Mouse (Mus musculus) CH12.LX (cell line): ENCODE data around the gene Mrpl49. TPM values are rescaled to one million over a fixed set of nuclear protein-coding genes. Genes with fewer than 3 reads are reported as not detected.

Experiments
- DNase-seq: peaks from one replicate; pipeline ENCODE4 v3.0.0-alpha.2; 2013; ENCODE audit errors: extremely low read depth
- H3K27ac ChIP-seq: 2 replicates; pipeline ENCODE4 v1.5.1; 2012; ENCODE audit warnings: low read depth, mild to moderate bottlenecking, control low read depth, moderate library complexity; ENCODE audit not compliant: insufficient read depth
- H3K27me3 ChIP-seq: replicated peaks from 2 replicates; pipeline ENCODE3; 2012; ENCODE audit warnings: inconsistent platforms
- H3K36me3 ChIP-seq, 2 experiments: replicated peaks in 1 of 2; 2 replicates each; pipeline versions ENCODE3 to v1.6.1; 2012; ENCODE audit warnings: inconsistent platforms in 1 of 2, low read length in 1 of 2, mild to moderate bottlenecking in 1 of 2, mixed read lengths in 1 of 2, moderate library complexity in 1 of 2; ENCODE audit not compliant: control insufficient read depth in 1 of 2, insufficient read depth in 1 of 2
- H3K4me1 ChIP-seq, 2 experiments: 2 replicates each; pipeline ENCODE4 v1.6.1; 2012; ENCODE audit warnings: inconsistent platforms in 1 of 2, moderate library complexity in 1 of 2; ENCODE audit not compliant: insufficient read depth in 2 of 2, control insufficient read depth in 1 of 2
- H3K4me2 ChIP-seq: 2 replicates; pipeline ENCODE4 v1.6.1; 2012; ENCODE audit warnings: low read depth, mild to moderate bottlenecking, control low read depth; ENCODE audit not compliant: poor library complexity, insufficient read depth, severe bottlenecking
- H3K4me3 ChIP-seq, 3 experiments: fragments of 150-350 bp in 1 of 3; sonication (generic) in 1 of 3; replicated peaks in 1 of 3; 2 replicates each; pipeline versions ENCODE3 to v1.5.1; 2011 to 2012; ENCODE audit warnings: low read depth in 2 of 3, low read length in 2 of 3, mild to moderate bottlenecking in 2 of 3, moderate library complexity in 2 of 3, control low read depth in 1 of 3, improper control_type of control experiment in 1 of 3, inconsistent platforms in 1 of 3, mixed read lengths in 1 of 3; ENCODE audit not compliant: poor library complexity in 1 of 3
- H3K79me2 ChIP-seq: replicated peaks from 2 replicates; pipeline ENCODE4 v1.6.1; 2012; ENCODE audit warnings: mild to moderate bottlenecking, moderate library complexity; ENCODE audit not compliant: control insufficient read depth, poor library complexity, insufficient read depth, severe bottlenecking; ENCODE audit errors: extremely low read depth
- H3K9ac ChIP-seq: 2 replicates; pipeline ENCODE4 v1.6.1; 2012; ENCODE audit warnings: low read depth, mild to moderate bottlenecking, control low read depth, moderate library complexity; ENCODE audit not compliant: insufficient read depth
- H3K9me3 ChIP-seq: replicated peaks from 2 replicates; pipeline ENCODE3; 2012; ENCODE audit warnings: low read length, inconsistent platforms, mixed read lengths
- BHLHE40 ChIP-seq: IDR thresholded peaks from 2 replicates; pipeline ENCODE4 v1.6.1; 2011; ENCODE audit warnings: mild to moderate bottlenecking, low read depth, low read length, improper control_type of control experiment
- CHD1 ChIP-seq: IDR thresholded peaks from 2 replicates; pipeline ENCODE4 v1.6.1; 2012; ENCODE audit warnings: low read depth, low read length, improper control_type of control experiment, inconsistent platforms
- CHD2 ChIP-seq: IDR thresholded peaks from 2 replicates; pipeline ENCODE4 v1.6.1; 2011; ENCODE audit warnings: low read length, improper control_type of control experiment
- CTCF ChIP-seq, 2 experiments: IDR thresholded peaks in 1 of 2; conservative IDR thresholded peaks in 1 of 2; 2 replicates each; pipeline ENCODE4 v1.5.1; 2011 to 2012; ENCODE audit warnings: low read depth in 2 of 2, low read length in 2 of 2, improper control_type of control experiment in 1 of 2, inconsistent platforms in 1 of 2, mild to moderate bottlenecking in 1 of 2, moderate library complexity in 1 of 2
- ELF1 ChIP-seq: IDR thresholded peaks from 2 replicates; pipeline ENCODE4 v1.6.1; 2014; ENCODE audit warnings: low read depth, mild to moderate bottlenecking, inconsistent platforms, low read length, improper control_type of control experiment
- EP300 ChIP-seq: IDR thresholded peaks from 2 replicates; pipeline ENCODE4 v1.6.1; 2011; ENCODE audit warnings: low read length, improper control_type of control experiment
- ETS1 ChIP-seq: conservative IDR thresholded peaks from 2 replicates; pipeline ENCODE4 v1.6.1; 2012; ENCODE audit warnings: low read depth, mild to moderate bottlenecking, inconsistent platforms, low read length, improper control_type of control experiment, moderate library complexity
- HCFC1 ChIP-seq: IDR thresholded peaks from 2 replicates; pipeline ENCODE4 v1.6.1; 2012; ENCODE audit warnings: low read depth, mild to moderate bottlenecking, inconsistent platforms, low read length, improper control_type of control experiment
- IRF4 ChIP-seq: IDR thresholded peaks from 2 replicates; pipeline ENCODE4 v1.6.1; 2014; ENCODE audit warnings: low read depth, mild to moderate bottlenecking, inconsistent platforms, low read length, improper control_type of control experiment
- JUND ChIP-seq: conservative IDR thresholded peaks from 2 replicates; pipeline ENCODE4 v1.6.1; 2011; ENCODE audit warnings: low read depth, low read length, improper control_type of control experiment
- MAFK ChIP-seq: IDR thresholded peaks from 2 replicates; pipeline ENCODE4 v1.6.1; 2011; ENCODE audit warnings: low read length, improper control_type of control experiment; ENCODE audit not compliant: insufficient replicate concordance
- MAX ChIP-seq: IDR thresholded peaks from 2 replicates; pipeline ENCODE4 v1.6.1; 2011; ENCODE audit warnings: low read length, improper control_type of control experiment
- MAZ ChIP-seq: IDR thresholded peaks from 2 replicates; pipeline ENCODE4 v1.6.1; 2012; ENCODE audit warnings: low read depth, mild to moderate bottlenecking, inconsistent platforms, low read length, improper control_type of control experiment, moderate library complexity
- MEF2A ChIP-seq: IDR thresholded peaks from 2 replicates; pipeline ENCODE4 v1.6.1; 2014; ENCODE audit warnings: low read depth, mild to moderate bottlenecking, inconsistent platforms, low read length, improper control_type of control experiment, borderline replicate concordance
- MXI1 ChIP-seq: IDR thresholded peaks from 2 replicates; pipeline ENCODE4 v1.6.1; 2011; ENCODE audit warnings: mild to moderate bottlenecking, low read depth, low read length, improper control_type of control experiment
- MYC ChIP-seq: IDR thresholded peaks from 2 replicates; pipeline ENCODE4 v1.6.1; 2011; ENCODE audit warnings: low read depth, mild to moderate bottlenecking, improper control_type of control experiment, low read length
- NELFE ChIP-seq: IDR thresholded peaks from 2 replicates; pipeline ENCODE4 v1.6.1; 2011; ENCODE audit warnings: low read depth, low read length, improper control_type of control experiment
- NRF1 ChIP-seq: IDR thresholded peaks from 2 replicates; pipeline ENCODE4 v1.6.1; 2014; ENCODE audit warnings: low read depth, mild to moderate bottlenecking, inconsistent platforms, low read length, improper control_type of control experiment, moderate library complexity
- POLR2A ChIP-seq: IDR thresholded peaks from 2 replicates; pipeline ENCODE4 v1.6.1; 2011; ENCODE audit warnings: low read depth, mild to moderate bottlenecking, improper control_type of control experiment, low read length
- POLR2AphosphoS2 ChIP-seq: IDR thresholded peaks from 2 replicates; pipeline ENCODE4 v1.6.1; 2011; ENCODE audit warnings: low read depth, low read length, improper control_type of control experiment
- RAD21 ChIP-seq: IDR thresholded peaks from 2 replicates; pipeline ENCODE4 v1.6.1; 2011; ENCODE audit warnings: low read depth, mild to moderate bottlenecking, low read length, improper control_type of control experiment, moderate library complexity
- RCOR1 ChIP-seq: conservative IDR thresholded peaks from 2 replicates; pipeline ENCODE4 v1.6.1; 2012; ENCODE audit warnings: low read depth, mild to moderate bottlenecking, inconsistent platforms, low read length, improper control_type of control experiment
- SIN3A ChIP-seq: IDR thresholded peaks from 2 replicates; pipeline ENCODE4 v1.6.1; 2012; ENCODE audit warnings: low read length, improper control_type of control experiment, inconsistent platforms
- SMC3 ChIP-seq: IDR thresholded peaks from 2 replicates; pipeline ENCODE4 v1.6.1; 2011; ENCODE audit warnings: low read depth, low read length, improper control_type of control experiment
- TBP ChIP-seq: conservative IDR thresholded peaks from 2 replicates; pipeline ENCODE4 v1.6.1; 2011; ENCODE audit warnings: low read depth, low read length, improper control_type of control experiment
- TCF12 ChIP-seq: IDR thresholded peaks from 2 replicates; pipeline ENCODE4 v1.6.1; 2014; ENCODE audit warnings: low read depth, mild to moderate bottlenecking, inconsistent platforms, low read length, improper control_type of control experiment
- UBTF ChIP-seq: IDR thresholded peaks from 2 replicates; pipeline ENCODE4 v1.6.1; 2012; ENCODE audit warnings: low read depth, mild to moderate bottlenecking, inconsistent platforms, low read length, improper control_type of control experiment, moderate library complexity
- USF1 ChIP-seq: IDR thresholded peaks from 2 replicates; pipeline ENCODE4 v1.6.1; 2014; ENCODE audit warnings: low read depth, mild to moderate bottlenecking, inconsistent platforms, low read length, improper control_type of control experiment
- USF2 ChIP-seq: conservative IDR thresholded peaks from 2 replicates; pipeline ENCODE4 v1.6.1; 2011; ENCODE audit warnings: low read depth, low read length, improper control_type of control experiment
- ZC3H11A ChIP-seq: IDR thresholded peaks from 2 replicates; pipeline ENCODE4 v1.6.1; 2012; ENCODE audit warnings: low read depth, mild to moderate bottlenecking, inconsistent platforms, low read length, improper control_type of control experiment
- ZMIZ1 ChIP-seq: IDR thresholded peaks from 2 replicates; pipeline ENCODE4 v1.6.1; 2012; ENCODE audit warnings: low read depth, mild to moderate bottlenecking, inconsistent platforms, low read length, improper control_type of control experiment
- dilution Hi-C: fragments of 300-500 bp; cut with MboI; formaldehyde crosslinking; loops from 2 replicates; pipeline ENCODE4 v1.14.3; 2020; ENCODE audit warnings: low sequenced_read_pairs; ENCODE audit not compliant: extremely low pct_unique_long_range_greater_than_20kb, extremely low pct_ligation_motif_present
- in situ Hi-C: fragments of 300-500 bp; cut with MboI; formaldehyde crosslinking; loops from 3 replicates; pipeline ENCODE4 v1.14.3; 2019; ENCODE audit warnings: low sequenced_read_pairs, low pct_ligation_motif_present, low pct_unique_long_range_greater_than_20kb, mixed read lengths
- polyA plus RNA-seq: library from polyadenylated mRNA; unstranded; fragments of >175 nt; gene quantifications from 2 replicates; pipeline ENCODE4 v1.2.1, GENCODE M21; 2012; ENCODE audit warnings: low read depth; ENCODE audit not compliant: insufficient read length
- total RNA-seq, 2 experiments: library from RNA; depleted of rRNA; stranded (reverse); fragments of 300-350 nt in 1 of 2; fragments of >200 nt in 1 of 2; gene quantifications; 2 replicates each; pipeline ENCODE4 v1.2.3; 2012 to 2014

Mrpl49 gene
- total and polyA plus RNA-seq, 3 experiments = 37.4 to 66.6 (median 59.0) TPM

GRCm38 (mm10) chr19:6018142-6019089, 39.2 kb downstream of the Mrpl49 start:
- Histone ChIP-seq H3K27me3 (no peaks in the 10 kb centered on the region), H3K36me3 (peaks cover 0 to 3% of the 10 kb centered on the region in 2 experiments), H3K9ac (peak overlapping the region; percentile 32), H3K9me3 (no peaks in the 10 kb centered on the region), H3K4me2 (peak overlapping the region; percentile 63), H3K4me3 (peak overlapping the region; percentile 52 to 54 (median 53)), H3K4me1 (peaks cover 17 to 52% of the 10 kb centered on the region in 2 experiments), H3K27ac (peak overlapping the region; percentile 27; the same call in 1 of the 2 replicates), H3K79me2 (no peaks in the 10 kb centered on the region)
- dilution Hi-C loops = no loop called here
- peak; percentile 94 for DNase-seq
- in situ Hi-C loops = loop anchor here (5.0 kb wide), 2 partner anchors 56 to 96 kb away; partner anchors contain the start of genes Cdc42ep2 and Pola2
- TF ChIP-seq NELFE = peak; percentile 92
- TF ChIP-seq CHD1 = peak; percentile 55; the same call in 1 of the 2 replicates
- peak; percentile 95 for TF ChIP-seq BHLHE40
- TF ChIP-seq SMC3 = peak; percentile 76
- peak; percentile 88 to 92 for TF ChIP-seq CTCF (conservative IDR thresholded peaks at IDR 0.05 in 1 of 2, IDR thresholded peaks at IDR 0.05 in 1 of 2; ENCODE audit: low read depth in 2 of 2, low read length in 2 of 2)
- peak; percentile 79 for TF ChIP-seq SIN3A
- TF ChIP-seq RAD21 = peak; percentile 84
- peak; percentile 90 for TF ChIP-seq MAX
- TF ChIP-seq ZMIZ1 = peak; percentile 85
- no peak for TF ChIP-seq JUND
- TF ChIP-seq MXI1 = peak; percentile 93
- TF ChIP-seq CHD2 = no peak
- TF ChIP-seq IRF4 = 0 out of 2 replicates have a peak, but pooled peaks have one; percentile 21
- 0 out of 2 replicates have a peak, but pooled peaks have one; percentile 9 for TF ChIP-seq MEF2A
- peak; percentile 98 for TF ChIP-seq MYC
- TF ChIP-seq ETS1 = no peak
- peak; percentile 67 for TF ChIP-seq USF1
- peak; percentile 89 for TF ChIP-seq TBP
- peak; percentile 64 for TF ChIP-seq USF2
- TF ChIP-seq MAZ = no peak
- TF ChIP-seq MAFK = peak; percentile 16; the same call in 1 of the 2 replicates
- TF ChIP-seq TCF12 = 0 out of 2 replicates have a peak, but pooled peaks have one; percentile 4
- TF ChIP-seq ELF1 = peak; percentile 40
- TF ChIP-seq HCFC1 = peak; percentile 26
- TF ChIP-seq POLR2AphosphoS2 = peak; percentile 86
- TF ChIP-seq NRF1 = 0 out of 2 replicates have a peak, but pooled peaks have one; percentile 7
- peak; percentile 57; the same call in 1 of the 2 replicates for TF ChIP-seq RCOR1
- TF ChIP-seq UBTF = no peak
- TF ChIP-seq ZC3H11A = no peak
- peak; percentile 85 for TF ChIP-seq POLR2A
- no peak for TF ChIP-seq EP300
